Comparison of ENCODE assay signal across 8 mouse cellular contexts in genomic region chr11:32222570-32223194, GRCm38 (mm10). TPM values are rescaled to one million over a fixed set of nuclear protein-coding genes. Genes with fewer than 3 reads are reported as not detected.
A peak's percentile ranks its signal among the peaks of the same experiment; 100 is the strongest.
DNase-seq lines count a peak whose midpoint lies in the region; ATAC-seq and TF ChIP-seq lines count a peak whose summit lies in the region.

No protein-coding gene starts in this region.

- peak overlapping the region; percentile 76 for H3K4me3 ChIP-seq in embryonic facial prominence, embryonic 13.5 days
- peak overlapping the region; percentile 88 for H3K4me3 ChIP-seq in intestine, embryonic 14.5 days (ENCODE audit: low read depth, low read length)
- H3K4me3 ChIP-seq in liver, postnatal 0 days (ENCODE audit: low read depth, low read length), result peak overlapping the region; percentile 59
- peak overlapping the region; percentile 82 for H3K4me3 ChIP-seq in stomach, embryonic 14.5 days (ENCODE audit: low read depth, low read length)

- no peaks in the 10 kb centered on the region for H3K36me3 ChIP-seq in embryonic facial prominence, embryonic 13.5 days
- 0 out of 2 replicates have a peak, but pooled peaks cover 7% of the 10 kb centered on the region for H3K36me3 ChIP-seq in intestine, embryonic 14.5 days (ENCODE audit: control insufficient read depth, insufficient read depth, low read length)
- no peaks in the 10 kb centered on the region for H3K36me3 ChIP-seq in liver, postnatal 0 days (replicated peaks; ENCODE audit: insufficient read depth, low read length)
- no peaks in the 10 kb centered on the region for H3K36me3 ChIP-seq in stomach, embryonic 14.5 days (ENCODE audit: control insufficient read depth, insufficient read depth, low read length)

- 5% methylated on average over 21 of the region's 21 CpGs for WGBS in embryonic facial prominence, embryonic 13.5 days
- 5% methylated on average over 21 of the region's 21 CpGs for WGBS in intestine, embryonic 14.5 days
- 11% methylated on average over 21 of the region's 21 CpGs for WGBS in liver, postnatal 0 days (ENCODE audit: insufficient replicate concordance)
- WGBS in stomach, embryonic 14.5 days, result 8% methylated on average over 21 of the region's 21 CpGs

- TF ChIP-seq CTCF in liver, postnatal 0 days (IDR thresholded peaks at IDR 0.05; ENCODE audit: low read depth), result no peak

- peak overlapping the region; percentile 81 for H3K4me2 ChIP-seq in embryonic facial prominence, embryonic 13.5 days
- peak overlapping the region; percentile 74 for H3K4me2 ChIP-seq in intestine, embryonic 14.5 days (ENCODE audit: low read length)
- peak overlapping the region; percentile 77 for H3K4me2 ChIP-seq in liver, postnatal 0 days (ENCODE audit: low read depth, low read length)
- peak overlapping the region; percentile 68 for H3K4me2 ChIP-seq in stomach, embryonic 14.5 days (replicated peaks; ENCODE audit: low read depth, low read length)

- ATAC-seq in embryonic facial prominence, embryonic 13.5 days (ENCODE audit: insufficient number of reproducible peaks, insufficient read depth, low FRiP score, low TSS enrichment, low read depth), result no peak
- no peak for ATAC-seq in intestine, embryonic 14.5 days (replicated peaks; ENCODE audit: low FRiP score, low TSS enrichment, low read depth)
- no peak for ATAC-seq in liver, postnatal 0 days
- no peak for ATAC-seq in stomach, embryonic 14.5 days (ENCODE audit: insufficient number of reproducible peaks, insufficient read depth, low FRiP score, low read depth)

- TF ChIP-seq EP300 in liver, postnatal 0 days (IDR thresholded peaks at IDR 0.05; ENCODE audit: low read depth), result no peak

- DNase-seq in urinary bladder, postnatal 25 days (ENCODE audit: low spot score), result peak; percentile 34
- no peak for DNase-seq in urinary bladder, postnatal 4 days (ENCODE audit: low spot score in 2 of 2)
- DNase-seq in intestine, embryonic 14.5 days (ENCODE audit: low spot score), result peak; percentile 74
- no peak for DNase-seq in liver, postnatal 0 days
- no peak for DNase-seq in frontal cortex, postnatal 36 days (ENCODE audit: low spot score in 2 of 2)
- DNase-seq in c-Kit-positive CD71-positive TER-119-positive erythroid progenitor cells, embryonic 14.5 days (ENCODE audit: low spot score), result no peak

- no peaks in the 10 kb centered on the region for H3K9me3 ChIP-seq in embryonic facial prominence, embryonic 13.5 days
- H3K9me3 ChIP-seq in intestine, embryonic 14.5 days (ENCODE audit: control insufficient read depth, low read length), result no peaks in the 10 kb centered on the region
- H3K9me3 ChIP-seq in liver, postnatal 0 days (ENCODE audit: low read length), result no peaks in the 10 kb centered on the region
- H3K9me3 ChIP-seq in stomach, embryonic 14.5 days (ENCODE audit: control insufficient read depth, low read depth, low read length), result no peaks in the 10 kb centered on the region

- peak overlapping the region; percentile 95 for H3K9ac ChIP-seq in embryonic facial prominence, embryonic 13.5 days
- peak overlapping the region; percentile 97 for H3K9ac ChIP-seq in intestine, embryonic 14.5 days (ENCODE audit: low read length)
- no peak overlapping the region; the same call in 1 of the 2 replicates for H3K9ac ChIP-seq in liver, postnatal 0 days (replicated peaks)
- peak overlapping the region; percentile 86; the same call in 1 of the 2 replicates for H3K9ac ChIP-seq in stomach, embryonic 14.5 days (replicated peaks; ENCODE audit: low read depth, low read length)

- peaks cover 11% of the 10 kb centered on the region for H3K27me3 ChIP-seq in embryonic facial prominence, embryonic 13.5 days
- no peaks in the 10 kb centered on the region for H3K27me3 ChIP-seq in intestine, embryonic 14.5 days (replicated peaks; ENCODE audit: control insufficient read depth, insufficient read depth, low read length)
- peaks cover 57% of the 10 kb centered on the region for H3K27me3 ChIP-seq in liver, postnatal 0 days (ENCODE audit: insufficient read depth, low read length)
- H3K27me3 ChIP-seq in stomach, embryonic 14.5 days (ENCODE audit: control insufficient read depth, insufficient read depth, low read length), result no peaks in the 10 kb centered on the region

- peaks cover 84% of the 10 kb centered on the region for H3K4me1 ChIP-seq in embryonic facial prominence, embryonic 13.5 days
- peaks cover 57% of the 10 kb centered on the region for H3K4me1 ChIP-seq in intestine, embryonic 14.5 days (replicated peaks; ENCODE audit: control insufficient read depth, insufficient read depth, low read length)
- peaks cover 35% of the 10 kb centered on the region for H3K4me1 ChIP-seq in liver, postnatal 0 days (ENCODE audit: insufficient read depth)
- H3K4me1 ChIP-seq in stomach, embryonic 14.5 days (ENCODE audit: control insufficient read depth, insufficient read depth, low read length), result peaks cover 66% of the 10 kb centered on the region

- H3K27ac ChIP-seq in embryonic facial prominence, embryonic 13.5 days, result peak overlapping the region; percentile 88
- peak overlapping the region; percentile 98 for H3K27ac ChIP-seq in intestine, embryonic 14.5 days (ENCODE audit: low read depth)
- H3K27ac ChIP-seq in liver, postnatal 0 days (ENCODE audit: low read depth), result 0 out of 2 replicates have a peak overlapping the region, but pooled peaks have one; percentile 12
- peak overlapping the region; percentile 96; the same call in 1 of the 2 replicates for H3K27ac ChIP-seq in stomach, embryonic 14.5 days (ENCODE audit: low read length)

RNA-seq across cellular contexts. Expression of gene Rhbdf1, which starts 0.6 kb away (rescaled TPM):
- polyA plus RNA-seq in embryonic facial prominence, embryonic 13.5 days (2015; fragmentation: Nextera tagmentation; extraction: Ambion mirVana), result 55.5 and 55.9 TPM in 2 replicates
- polyA plus RNA-seq in intestine, embryonic 14.5 days (2014; fragmentation: Nextera tagmentation; extraction: Ambion mirVana), result 45.6 and 57.9 TPM in 2 replicates
- polyA plus RNA-seq in liver, postnatal 0 days (2015; fragmentation: Nextera tagmentation; extraction: Ambion mirVana), result 4.8 and 6.4 TPM in 2 replicates
- polyA plus RNA-seq in stomach, embryonic 14.5 days (2014; fragmentation: Nextera tagmentation; extraction: Ambion mirVana), result 46.1 and 46.5 TPM in 2 replicates

RNA-seq across cellular contexts. Expression of gene Mpg, which starts 3.6 kb away (rescaled TPM):
- polyA plus RNA-seq in embryonic facial prominence, embryonic 13.5 days (2015; fragmentation: Nextera tagmentation; extraction: Ambion mirVana), result 42.2 and 44.1 TPM in 2 replicates
- polyA plus RNA-seq in intestine, embryonic 14.5 days (2014; fragmentation: Nextera tagmentation; extraction: Ambion mirVana), result 36.2 and 39.3 TPM in 2 replicates
- 13.5 and 14.2 TPM in 2 replicates for polyA plus RNA-seq in liver, postnatal 0 days (2015; fragmentation: Nextera tagmentation; extraction: Ambion mirVana)
- 37.9 and 38.4 TPM in 2 replicates for polyA plus RNA-seq in stomach, embryonic 14.5 days (2014; fragmentation: Nextera tagmentation; extraction: Ambion mirVana)

RNA-seq across cellular contexts. Expression of gene Snrnp25, which starts 17.5 kb away (rescaled TPM):
- polyA plus RNA-seq in embryonic facial prominence, embryonic 13.5 days (2015; fragmentation: Nextera tagmentation; extraction: Ambion mirVana), result 64.4 and 69.3 TPM in 2 replicates
- 58.0 and 60.7 TPM in 2 replicates for polyA plus RNA-seq in intestine, embryonic 14.5 days (2014; fragmentation: Nextera tagmentation; extraction: Ambion mirVana)
- polyA plus RNA-seq in liver, postnatal 0 days (2015; fragmentation: Nextera tagmentation; extraction: Ambion mirVana), result 30.1 and 32.9 TPM in 2 replicates
- polyA plus RNA-seq in stomach, embryonic 14.5 days (2014; fragmentation: Nextera tagmentation; extraction: Ambion mirVana), result 52.9 and 60.4 TPM in 2 replicates

RNA-seq across cellular contexts. Expression of gene Il9r, which starts 22.6 kb away (rescaled TPM):
- 0.31 and 0.43 TPM in 2 replicates for polyA plus RNA-seq in embryonic facial prominence, embryonic 13.5 days (2015; fragmentation: Nextera tagmentation; extraction: Ambion mirVana)
- polyA plus RNA-seq in intestine, embryonic 14.5 days (2014; fragmentation: Nextera tagmentation; extraction: Ambion mirVana), result not detected in 2 replicates
- polyA plus RNA-seq in liver, postnatal 0 days (2015; fragmentation: Nextera tagmentation; extraction: Ambion mirVana), result 0.05 TPM in 1 of 2 replicates, not detected in the other
- 0.06 and 0.07 TPM in 2 replicates for polyA plus RNA-seq in stomach, embryonic 14.5 days (2014; fragmentation: Nextera tagmentation; extraction: Ambion mirVana)

RNA-seq across cellular contexts. Expression of gene Nprl3, which starts 44.8 kb away (rescaled TPM):
- 42.6 and 46.9 TPM in 2 replicates for polyA plus RNA-seq in embryonic facial prominence, embryonic 13.5 days (2015; fragmentation: Nextera tagmentation; extraction: Ambion mirVana)
- polyA plus RNA-seq in intestine, embryonic 14.5 days (2014; fragmentation: Nextera tagmentation; extraction: Ambion mirVana), result 28.0 and 29.5 TPM in 2 replicates
- 22.8 and 26.2 TPM in 2 replicates for polyA plus RNA-seq in liver, postnatal 0 days (2015; fragmentation: Nextera tagmentation; extraction: Ambion mirVana)
- 38.8 and 41.0 TPM in 2 replicates for polyA plus RNA-seq in stomach, embryonic 14.5 days (2014; fragmentation: Nextera tagmentation; extraction: Ambion mirVana)

Comparison
In these comparisons a context has a peak if more than half of its experiments do, and no peak if none do; other contexts are left out.
1. DNase-seq: peak in urinary bladder, postnatal 25 days (single experiment) and intestine, embryonic 14.5 days (single experiment); none in urinary bladder, postnatal 4 days (0 of 2), liver, postnatal 0 days (single experiment), frontal cortex, postnatal 36 days (0 of 2) and c-Kit-positive CD71-positive TER-119-positive erythroid progenitor cells, embryonic 14.5 days (single experiment).
2. H3K27ac ChIP-seq: peak in every context shown above with its lines; median percentile 98 in intestine, embryonic 14.5 days; 96 in stomach, embryonic 14.5 days; 88 in embryonic facial prominence, embryonic 13.5 days; 12 in liver, postnatal 0 days.
3. Peak in every context shown above with its lines, with median percentiles within 50 percentile points of each other: H3K4me2 ChIP-seq and H3K4me3 ChIP-seq.